Mouse (Mus musculus): ENCODE data around the gene Scrn1. TPM values are rescaled to one million over a fixed set of nuclear protein-coding genes. Genes with fewer than 3 reads are reported as not detected.

Gene Scrn1
- polyA plus RNA-seq, 1 experiment from 2014 or later, result 3.4 TPM

DNA sequence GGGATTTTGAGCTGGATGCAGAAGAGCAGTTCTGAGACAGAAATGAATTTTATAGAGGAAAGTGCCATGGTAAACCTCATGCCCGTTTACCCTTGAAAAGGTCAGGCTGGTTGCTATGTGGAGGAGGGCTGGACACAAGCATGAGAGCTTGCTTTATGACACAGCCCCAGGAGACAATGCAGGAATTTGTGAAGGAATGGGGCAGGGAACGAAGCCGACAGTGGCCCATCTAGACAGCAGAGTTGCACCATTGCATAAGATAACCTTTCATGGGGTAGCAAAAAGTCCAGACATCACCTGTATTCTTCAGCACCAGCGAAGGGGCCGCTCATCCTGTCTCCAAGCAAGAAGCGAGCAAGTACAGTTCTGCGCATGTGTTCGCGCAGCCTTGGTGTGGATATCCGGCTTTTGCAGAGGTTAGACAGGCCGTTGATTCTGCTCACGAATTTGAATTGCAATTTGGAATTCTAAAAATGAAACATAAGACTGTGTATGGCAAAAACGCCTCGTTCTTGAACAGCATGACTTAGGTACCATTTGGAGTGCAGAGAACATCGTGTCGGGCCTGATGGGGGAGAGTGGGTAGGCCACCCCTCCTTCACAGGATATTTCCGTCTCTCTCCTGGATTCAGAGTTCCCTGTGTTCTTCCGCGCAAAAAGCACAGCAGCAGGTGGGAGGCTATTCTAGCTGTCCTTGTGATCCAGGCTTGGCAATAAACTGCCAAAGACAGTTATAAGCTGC is 90.2 kb downstream of the Scrn1 start:
- TF ChIP-seq CTCF (IDR thresholded peaks at IDR 0.05; ENCODE audit: low read depth) (no peak), EP300 (optimal IDR thresholded peaks at IDR 0.05) (no peak)
- no peak overlapping the region for H3K4me2 ChIP-seq (replicated peaks; ENCODE audit: low read depth)
- no peaks in the 10 kb centered on the region for H3K36me3 ChIP-seq (ENCODE audit: control insufficient read depth, insufficient read depth, low read length)
- ATAC-seq (ENCODE audit: low FRiP score, low TSS enrichment) (no peak), DNase-seq (ENCODE audit: low spot score) (no peak)
- WGBS, result 83% methylated on average over 19 of the region's 19 CpGs
- H3K4me1 ChIP-seq (replicated peaks; ENCODE audit: control insufficient read depth, insufficient read depth), result no peaks in the 10 kb centered on the region
- no peaks in the 10 kb centered on the region for H3K9me3 ChIP-seq (ENCODE audit: control insufficient read depth, low read length)
- H3K4me3 ChIP-seq (ENCODE audit: low read depth, low read length), result no peak overlapping the region
- no peak overlapping the region for H3K9ac ChIP-seq (ENCODE audit: low read length)
- no peaks in the 10 kb centered on the region for H3K27me3 ChIP-seq (ENCODE audit: control insufficient read depth, insufficient read depth, low read length)
- no peak overlapping the region for H3K27ac ChIP-seq (replicated peaks)

DNA sequence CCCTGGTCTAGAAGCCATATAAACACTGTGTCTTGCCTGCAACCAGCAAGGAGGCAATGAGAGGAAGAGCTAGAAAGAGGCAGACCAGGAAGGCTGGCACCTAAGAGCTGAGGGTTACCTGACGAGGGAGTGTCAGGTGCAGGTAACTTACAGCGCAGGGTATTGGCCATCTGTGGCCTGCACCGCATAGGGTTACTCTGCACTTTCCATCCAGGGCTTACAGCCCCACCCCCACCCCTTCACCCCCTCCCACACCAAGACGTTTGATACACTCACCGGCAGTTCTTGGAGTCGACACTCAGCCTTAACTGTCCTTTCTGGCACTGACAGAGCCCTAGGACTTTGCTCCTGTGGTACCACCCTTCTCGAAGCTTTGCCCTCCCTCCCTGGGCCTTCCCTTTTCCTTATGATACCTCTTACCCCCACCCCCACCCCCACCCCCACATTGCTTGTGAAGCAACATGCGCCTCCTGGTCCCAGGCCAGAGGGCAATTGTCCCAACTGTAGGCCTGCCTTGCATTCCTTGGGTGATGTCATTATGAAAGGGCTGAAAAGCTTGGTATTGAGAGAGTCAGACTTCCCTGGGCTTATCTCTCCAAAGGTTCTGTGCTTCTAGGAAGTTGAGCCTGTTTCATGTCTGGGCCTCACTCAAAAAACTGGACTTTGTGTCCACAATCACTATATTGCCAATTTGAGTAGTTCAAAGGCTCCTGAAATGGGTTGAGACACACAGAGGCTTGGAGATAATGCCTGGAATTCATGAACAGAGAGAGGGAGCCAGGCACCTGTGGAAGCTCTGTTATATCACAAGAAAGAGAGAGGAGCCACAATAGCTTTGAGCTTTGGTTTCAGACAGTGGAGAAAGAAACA is 93.2 kb downstream of the Scrn1 start:
- Histone ChIP-seq H3K36me3 (ENCODE audit: control insufficient read depth, insufficient read depth, low read length) (no peaks in the 10 kb centered on the region), H3K27me3 (ENCODE audit: control insufficient read depth, insufficient read depth, low read length) (no peaks in the 10 kb centered on the region), H3K4me2 (replicated peaks; ENCODE audit: low read depth) (no peak overlapping the region), H3K9me3 (ENCODE audit: control insufficient read depth, low read length) (no peaks in the 10 kb centered on the region), H3K4me3 (ENCODE audit: low read depth, low read length) (no peak overlapping the region), H3K4me1 (replicated peaks; ENCODE audit: control insufficient read depth, insufficient read depth) (no peaks in the 10 kb centered on the region), H3K27ac (replicated peaks) (0 out of 2 replicates have a peak overlapping the region, but pooled peaks have one; percentile 24), H3K9ac (ENCODE audit: low read length) (no peak overlapping the region)
- peak; percentile 84 for ATAC-seq (ENCODE audit: low FRiP score, low TSS enrichment)
- TF ChIP-seq EP300 (optimal IDR thresholded peaks at IDR 0.05) (no peak), CTCF (IDR thresholded peaks at IDR 0.05; ENCODE audit: low read depth) (no peak)
- WGBS, result 52% methylated on average over 8 of the region's 8 CpGs
- peak; percentile 39 for DNase-seq (ENCODE audit: low spot score)

DNA sequence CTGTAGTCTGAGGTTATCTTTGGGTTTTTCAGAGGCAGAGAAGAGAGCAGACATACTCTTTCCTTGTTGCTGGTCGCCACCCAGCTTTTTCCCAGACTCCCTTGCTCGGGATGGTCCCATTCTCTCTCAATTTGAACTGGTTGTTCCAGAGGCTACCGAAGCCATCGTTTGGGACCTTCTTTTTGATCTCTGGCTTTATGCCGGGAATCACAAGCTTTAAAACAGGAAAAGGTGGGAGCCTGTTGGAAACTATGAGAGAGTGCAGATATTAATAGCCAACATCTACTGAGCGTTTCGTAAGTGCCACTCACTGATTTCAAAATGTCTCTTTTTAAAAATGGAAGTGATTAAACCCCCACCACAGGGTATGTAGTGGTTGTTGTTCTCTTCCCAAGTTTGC is 94.4 kb downstream of the Scrn1 start:
- DNase-seq (ENCODE audit: low spot score) (no peak), ATAC-seq (ENCODE audit: low FRiP score, low TSS enrichment) (no peak)
- no peak overlapping the region for H3K4me3 ChIP-seq (ENCODE audit: low read depth, low read length)
- no peak overlapping the region for H3K4me2 ChIP-seq (replicated peaks; ENCODE audit: low read depth)
- no peak overlapping the region for H3K9ac ChIP-seq (ENCODE audit: low read length)
- H3K36me3 ChIP-seq (ENCODE audit: control insufficient read depth, insufficient read depth, low read length), result no peaks in the 10 kb centered on the region
- no peaks in the 10 kb centered on the region for H3K27me3 ChIP-seq (ENCODE audit: control insufficient read depth, insufficient read depth, low read length)
- WGBS, result 79% methylated on average over 7 of the region's 7 CpGs
- H3K4me1 ChIP-seq (replicated peaks; ENCODE audit: control insufficient read depth, insufficient read depth), result no peaks in the 10 kb centered on the region
- TF ChIP-seq EP300 (optimal IDR thresholded peaks at IDR 0.05) (no peak), CTCF (IDR thresholded peaks at IDR 0.05; ENCODE audit: low read depth) (no peak)
- H3K27ac ChIP-seq (replicated peaks), result no peak overlapping the region
- no peaks in the 10 kb centered on the region for H3K9me3 ChIP-seq (ENCODE audit: control insufficient read depth, low read length)

GRCm38 (mm10) chr6:54467371-54467770 is 98.9 kb downstream of the Scrn1 start:
- DNase-seq (ENCODE audit: low spot score), result no peak
- Histone ChIP-seq H3K9me3 (ENCODE audit: control insufficient read depth, low read length) (no peaks in the 10 kb centered on the region), H3K36me3 (ENCODE audit: control insufficient read depth, insufficient read depth, low read length) (no peaks in the 10 kb centered on the region)

DNA sequence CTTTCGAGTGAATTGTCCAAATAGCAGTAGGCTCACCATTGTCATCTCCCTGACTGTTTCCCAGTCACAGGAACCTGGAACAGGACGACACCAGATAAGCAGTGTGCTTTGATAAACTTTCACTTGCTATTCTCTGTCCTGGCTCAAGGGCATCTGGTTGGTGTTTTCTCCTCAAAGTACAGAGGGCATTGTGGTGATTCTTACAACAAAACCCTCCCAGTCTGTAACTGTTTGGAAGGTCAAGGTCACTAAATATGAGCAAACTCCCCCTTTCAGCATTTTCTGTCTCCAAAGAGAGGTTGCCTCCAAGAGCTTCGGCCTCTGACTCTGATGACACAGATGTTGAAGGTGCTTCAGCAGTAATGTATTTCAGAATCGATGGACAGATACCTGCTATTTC is 101.4 kb downstream of the Scrn1 start:
- TF ChIP-seq EP300 (optimal IDR thresholded peaks at IDR 0.05), result no peak
- ATAC-seq (ENCODE audit: low FRiP score, low TSS enrichment) (no peak), DNase-seq (ENCODE audit: low spot score) (no peak)
- H3K27me3 ChIP-seq (ENCODE audit: control insufficient read depth, insufficient read depth, low read length), result no peaks in the 10 kb centered on the region
- WGBS, result 76% methylated on average over 4 of the region's 4 CpGs
- H3K4me1 ChIP-seq (replicated peaks; ENCODE audit: control insufficient read depth, insufficient read depth), result no peaks in the 10 kb centered on the region
- no peak overlapping the region for H3K4me3 ChIP-seq (ENCODE audit: low read depth, low read length)
- H3K36me3 ChIP-seq (ENCODE audit: control insufficient read depth, insufficient read depth, low read length), result no peaks in the 10 kb centered on the region
- H3K9ac ChIP-seq (ENCODE audit: low read length), result no peak overlapping the region
- no peak overlapping the region for H3K27ac ChIP-seq (replicated peaks)
- H3K4me2 ChIP-seq (replicated peaks; ENCODE audit: low read depth), result no peak overlapping the region
- no peaks in the 10 kb centered on the region for H3K9me3 ChIP-seq (ENCODE audit: control insufficient read depth, low read length)

More at GRCm38 (mm10) chr6:54467371-54467770, 98.9 kb downstream of the Scrn1 start:
- WGBS, result 93% methylated on average over 3 of the region's 3 CpGs
- Histone ChIP-seq H3K4me3 (ENCODE audit: low read depth, low read length) (no peak overlapping the region), H3K27me3 (ENCODE audit: control insufficient read depth, insufficient read depth, low read length) (no peaks in the 10 kb centered on the region), H3K4me2 (replicated peaks; ENCODE audit: low read depth) (no peak overlapping the region), H3K27ac (replicated peaks) (no peak overlapping the region), H3K4me1 (replicated peaks; ENCODE audit: control insufficient read depth, insufficient read depth) (no peaks in the 10 kb centered on the region), H3K9ac (ENCODE audit: low read length) (no peak overlapping the region)
- TF ChIP-seq EP300 (optimal IDR thresholded peaks at IDR 0.05), result no peak
- TF ChIP-seq CTCF (IDR thresholded peaks at IDR 0.05; ENCODE audit: low read depth), result no peak
- no peak for ATAC-seq (ENCODE audit: low FRiP score, low TSS enrichment)

Measured in stomach, postnatal 0 days (tissue).